Mouse (Mus musculus): ENCODE data around the gene Polr3k. TPM values are rescaled to one million over a fixed set of nuclear protein-coding genes. Genes with fewer than 3 reads are reported as not detected.

The Polr3k gene
- total and polyA plus RNA-seq, 2 experiments from 2014 or later, result 46.9 to 69.9 TPM

GRCm38 (mm10) chr2:181917861-181918260, 53.7 kb downstream of the Polr3k start:
- no peak overlapping the region for H3K9ac ChIP-seq (replicated peaks; ENCODE audit: low read length, poor library complexity, severe bottlenecking)
- WGBS, result 51% methylated on average over 3 of the region's 3 CpGs
- no peaks in the 10 kb centered on the region for H3K9me3 ChIP-seq (ENCODE audit: low read length)
- no peak overlapping the region for H3K4me2 ChIP-seq (ENCODE audit: low read depth, low read length, poor library complexity, severe bottlenecking)
- no peaks in the 10 kb centered on the region for H3K36me3 ChIP-seq (ENCODE audit: insufficient read depth, low read length)
- no peak for TF ChIP-seq CTCF (IDR thresholded peaks at IDR 0.05)
- no peaks in the 10 kb centered on the region for H3K4me1 ChIP-seq (ENCODE audit: insufficient read depth, low read length)
- ATAC-seq (ENCODE audit: low FRiP score) (no peak), DNase-seq (ENCODE audit: low spot score) (peak; percentile 55)
- H3K27me3 ChIP-seq (ENCODE audit: insufficient read depth, low read length), result no peaks in the 10 kb centered on the region
- no peak overlapping the region for H3K4me3 ChIP-seq (ENCODE audit: low read depth, low read length)
- no peak overlapping the region for H3K27ac ChIP-seq (ENCODE audit: low read depth, low read length)

GRCm38 (mm10) chr2:181918501-181918900, 54.4 kb downstream of the Polr3k start:
- Histone ChIP-seq H3K27me3 (ENCODE audit: insufficient read depth, low read length) (no peaks in the 10 kb centered on the region), H3K4me3 (ENCODE audit: low read depth, low read length) (no peak overlapping the region), H3K9ac (replicated peaks; ENCODE audit: low read length, poor library complexity, severe bottlenecking) (no peak overlapping the region), H3K9me3 (ENCODE audit: low read length) (no peaks in the 10 kb centered on the region), H3K27ac (ENCODE audit: low read depth, low read length) (no peak overlapping the region), H3K36me3 (ENCODE audit: insufficient read depth, low read length) (no peaks in the 10 kb centered on the region), H3K4me2 (ENCODE audit: low read depth, low read length, poor library complexity, severe bottlenecking) (no peak overlapping the region), H3K4me1 (ENCODE audit: insufficient read depth, low read length) (no peaks in the 10 kb centered on the region)
- 54% methylated on average over 3 of the region's 3 CpGs for WGBS
- ATAC-seq (ENCODE audit: low FRiP score) (peak; percentile 95), DNase-seq (ENCODE audit: low spot score) (peak; percentile 24)
- TF ChIP-seq CTCF (IDR thresholded peaks at IDR 0.05), result no peak

Other genes with a start within 250 kb of the Polr3k start
- not detected in 2 replicates for gene Gm29797, start 207.3 kb upstream of the Polr3k start, total RNA-seq (2014; rRNA removed)
- gene Gm29797, start 207.3 kb upstream of the Polr3k start, polyA plus RNA-seq (2015; fragmentation: Nextera tagmentation; extraction: Ambion mirVana), result not detected in 2 replicates
- gene Sox18, start 192.7 kb upstream of the Polr3k start, total RNA-seq (2014; rRNA removed), result 8.3 and 15.4 TPM in 2 replicates
- gene Sox18, start 192.7 kb upstream of the Polr3k start, polyA plus RNA-seq (2015; fragmentation: Nextera tagmentation; extraction: Ambion mirVana), result 9.2 and 11.2 TPM in 2 replicates
- gene Tcea2, start 184.0 kb upstream of the Polr3k start, total RNA-seq (2014; rRNA removed), result 50.8 and 54.4 TPM in 2 replicates
- 61.9 and 68.2 TPM in 2 replicates for gene Tcea2, start 184.0 kb upstream of the Polr3k start, polyA plus RNA-seq (2015; fragmentation: Nextera tagmentation; extraction: Ambion mirVana)
- 51.2 and 65.2 TPM in 2 replicates for gene Rgs19, start 170.4 kb upstream of the Polr3k start, total RNA-seq (2014; rRNA removed)
- 63.6 and 69.4 TPM in 2 replicates for gene Rgs19, start 170.4 kb upstream of the Polr3k start, polyA plus RNA-seq (2015; fragmentation: Nextera tagmentation; extraction: Ambion mirVana)
- gene Lkaaear1, start 165.9 kb upstream of the Polr3k start, total RNA-seq (2014; rRNA removed), result not detected in 2 replicates
- not detected in 2 replicates for gene Lkaaear1, start 165.9 kb upstream of the Polr3k start, polyA plus RNA-seq (2015; fragmentation: Nextera tagmentation; extraction: Ambion mirVana)
- 195 and 210 TPM in 2 replicates for gene Oprl1, start 149.3 kb upstream of the Polr3k start, total RNA-seq (2014; rRNA removed)
- gene Oprl1, start 149.3 kb upstream of the Polr3k start, polyA plus RNA-seq (2015; fragmentation: Nextera tagmentation; extraction: Ambion mirVana), result 88.1 and 93.6 TPM in 2 replicates
- 47.7 and 57.4 TPM in 2 replicates for gene Myt1, start 101.0 kb upstream of the Polr3k start, total RNA-seq (2014; rRNA removed)
- 5.5 and 7.6 TPM in 2 replicates for gene Myt1, start 101.0 kb upstream of the Polr3k start, polyA plus RNA-seq (2015; fragmentation: Nextera tagmentation; extraction: Ambion mirVana)
- gene Pcmtd2, start 26.5 kb upstream of the Polr3k start, total RNA-seq (2014; rRNA removed), result 28.9 and 37.4 TPM in 2 replicates
- 21.6 and 22.5 TPM in 2 replicates for gene Pcmtd2, start 26.5 kb upstream of the Polr3k start, polyA plus RNA-seq (2015; fragmentation: Nextera tagmentation; extraction: Ambion mirVana)
- gene Gm14496, start 126.8 kb downstream of the Polr3k start, total RNA-seq (2014; rRNA removed), result not detected in 2 replicates
- not detected in 2 replicates for gene Gm14496, start 126.8 kb downstream of the Polr3k start, polyA plus RNA-seq (2015; fragmentation: Nextera tagmentation; extraction: Ambion mirVana)

All from midbrain, postnatal 0 days (tissue).